Mouse (Mus musculus) CH12.LX (cell line): ENCODE measurements at regions not wholly inside any gene's neighbourhood (a gene's known extent, or its start where the extent isn't known, plus 50 kb on each side); places are given as distances from the start of the nearest gene placed in this dataset.

Experiments used
- DNase-seq: peaks from one replicate; pipeline ENCODE4 v3.0.0-alpha.2; 2013; ENCODE audit errors: extremely low read depth
- H3K27ac ChIP-seq: 2 replicates; pipeline ENCODE4 v1.5.1; 2012; ENCODE audit warnings: low read depth, mild to moderate bottlenecking, control low read depth, moderate library complexity; ENCODE audit not compliant: insufficient read depth
- H3K27me3 ChIP-seq: replicated peaks from 2 replicates; pipeline ENCODE3; 2012; ENCODE audit warnings: inconsistent platforms
- H3K36me3 ChIP-seq, 2 experiments: replicated peaks in 1 of 2; 2 replicates each; pipeline versions ENCODE3 to v1.6.1; 2012; ENCODE audit warnings: inconsistent platforms in 1 of 2, low read length in 1 of 2, mild to moderate bottlenecking in 1 of 2, mixed read lengths in 1 of 2, moderate library complexity in 1 of 2; ENCODE audit not compliant: control insufficient read depth in 1 of 2, insufficient read depth in 1 of 2
- H3K4me1 ChIP-seq, 2 experiments: 2 replicates each; pipeline ENCODE4 v1.6.1; 2012; ENCODE audit warnings: inconsistent platforms in 1 of 2, moderate library complexity in 1 of 2; ENCODE audit not compliant: insufficient read depth in 2 of 2, control insufficient read depth in 1 of 2
- H3K4me2 ChIP-seq: 2 replicates; pipeline ENCODE4 v1.6.1; 2012; ENCODE audit warnings: low read depth, mild to moderate bottlenecking, control low read depth; ENCODE audit not compliant: poor library complexity, insufficient read depth, severe bottlenecking
- H3K4me3 ChIP-seq, 3 experiments: fragments of 150-350 bp in 1 of 3; sonication (generic) in 1 of 3; replicated peaks in 1 of 3; 2 replicates each; pipeline versions ENCODE3 to v1.5.1; 2011 to 2012; ENCODE audit warnings: low read depth in 2 of 3, low read length in 2 of 3, mild to moderate bottlenecking in 2 of 3, moderate library complexity in 2 of 3, control low read depth in 1 of 3, improper control_type of control experiment in 1 of 3, inconsistent platforms in 1 of 3, mixed read lengths in 1 of 3; ENCODE audit not compliant: poor library complexity in 1 of 3
- H3K79me2 ChIP-seq: replicated peaks from 2 replicates; pipeline ENCODE4 v1.6.1; 2012; ENCODE audit warnings: mild to moderate bottlenecking, moderate library complexity; ENCODE audit not compliant: control insufficient read depth, poor library complexity, insufficient read depth, severe bottlenecking; ENCODE audit errors: extremely low read depth
- H3K9ac ChIP-seq: 2 replicates; pipeline ENCODE4 v1.6.1; 2012; ENCODE audit warnings: low read depth, mild to moderate bottlenecking, control low read depth, moderate library complexity; ENCODE audit not compliant: insufficient read depth
- H3K9me3 ChIP-seq: replicated peaks from 2 replicates; pipeline ENCODE3; 2012; ENCODE audit warnings: low read length, inconsistent platforms, mixed read lengths
- BHLHE40 ChIP-seq: IDR thresholded peaks from 2 replicates; pipeline ENCODE4 v1.6.1; 2011; ENCODE audit warnings: mild to moderate bottlenecking, low read depth, low read length, improper control_type of control experiment
- CTCF ChIP-seq, 2 experiments: IDR thresholded peaks in 1 of 2; conservative IDR thresholded peaks in 1 of 2; 2 replicates each; pipeline ENCODE4 v1.5.1; 2011 to 2012; ENCODE audit warnings: low read depth in 2 of 2, low read length in 2 of 2, improper control_type of control experiment in 1 of 2, inconsistent platforms in 1 of 2, mild to moderate bottlenecking in 1 of 2, moderate library complexity in 1 of 2
- E2F4 ChIP-seq: IDR thresholded peaks from 2 replicates; pipeline ENCODE4 v1.6.1; 2011; ENCODE audit warnings: low read depth, low read length, improper control_type of control experiment; ENCODE audit not compliant: insufficient replicate concordance
- EP300 ChIP-seq: IDR thresholded peaks from 2 replicates; pipeline ENCODE4 v1.6.1; 2011; ENCODE audit warnings: low read length, improper control_type of control experiment
- ETS1 ChIP-seq: conservative IDR thresholded peaks from 2 replicates; pipeline ENCODE4 v1.6.1; 2012; ENCODE audit warnings: low read depth, mild to moderate bottlenecking, inconsistent platforms, low read length, improper control_type of control experiment, moderate library complexity
- GABPA ChIP-seq: IDR thresholded peaks from 2 replicates; pipeline ENCODE4 v1.6.1; 2012; ENCODE audit warnings: low read depth, low read length, improper control_type of control experiment, inconsistent platforms; ENCODE audit not compliant: insufficient replicate concordance
- JUN ChIP-seq: IDR thresholded peaks from 2 replicates; pipeline ENCODE4 v1.6.1; 2011; ENCODE audit warnings: low read depth, mild to moderate bottlenecking, low read length, improper control_type of control experiment, moderate library complexity; ENCODE audit not compliant: insufficient read depth
- JUND ChIP-seq: conservative IDR thresholded peaks from 2 replicates; pipeline ENCODE4 v1.6.1; 2011; ENCODE audit warnings: low read depth, low read length, improper control_type of control experiment
- KAT2A ChIP-seq: IDR thresholded peaks from 2 replicates; pipeline ENCODE4 v1.6.1; 2012; ENCODE audit warnings: low read length, improper control_type of control experiment, inconsistent platforms; ENCODE audit not compliant: insufficient replicate concordance
- MAFK ChIP-seq: IDR thresholded peaks from 2 replicates; pipeline ENCODE4 v1.6.1; 2011; ENCODE audit warnings: low read length, improper control_type of control experiment; ENCODE audit not compliant: insufficient replicate concordance
- MAX ChIP-seq: IDR thresholded peaks from 2 replicates; pipeline ENCODE4 v1.6.1; 2011; ENCODE audit warnings: low read length, improper control_type of control experiment
- MAZ ChIP-seq: IDR thresholded peaks from 2 replicates; pipeline ENCODE4 v1.6.1; 2012; ENCODE audit warnings: low read depth, mild to moderate bottlenecking, inconsistent platforms, low read length, improper control_type of control experiment, moderate library complexity
- MEF2A ChIP-seq: IDR thresholded peaks from 2 replicates; pipeline ENCODE4 v1.6.1; 2014; ENCODE audit warnings: low read depth, mild to moderate bottlenecking, inconsistent platforms, low read length, improper control_type of control experiment, borderline replicate concordance
- MXI1 ChIP-seq: IDR thresholded peaks from 2 replicates; pipeline ENCODE4 v1.6.1; 2011; ENCODE audit warnings: mild to moderate bottlenecking, low read depth, low read length, improper control_type of control experiment
- MYC ChIP-seq: IDR thresholded peaks from 2 replicates; pipeline ENCODE4 v1.6.1; 2011; ENCODE audit warnings: low read depth, mild to moderate bottlenecking, improper control_type of control experiment, low read length
- NRF1 ChIP-seq: IDR thresholded peaks from 2 replicates; pipeline ENCODE4 v1.6.1; 2014; ENCODE audit warnings: low read depth, mild to moderate bottlenecking, inconsistent platforms, low read length, improper control_type of control experiment, moderate library complexity
- PAX5 ChIP-seq: IDR thresholded peaks from 2 replicates; pipeline ENCODE4 v1.6.1; 2012; ENCODE audit warnings: low read length, inconsistent platforms, mixed read lengths
- POLR2AphosphoS2 ChIP-seq: IDR thresholded peaks from 2 replicates; pipeline ENCODE4 v1.6.1; 2011; ENCODE audit warnings: low read depth, low read length, improper control_type of control experiment
- SIN3A ChIP-seq: IDR thresholded peaks from 2 replicates; pipeline ENCODE4 v1.6.1; 2012; ENCODE audit warnings: low read length, improper control_type of control experiment, inconsistent platforms
- SMC3 ChIP-seq: IDR thresholded peaks from 2 replicates; pipeline ENCODE4 v1.6.1; 2011; ENCODE audit warnings: low read depth, low read length, improper control_type of control experiment
- TBP ChIP-seq: conservative IDR thresholded peaks from 2 replicates; pipeline ENCODE4 v1.6.1; 2011; ENCODE audit warnings: low read depth, low read length, improper control_type of control experiment
- UBTF ChIP-seq: IDR thresholded peaks from 2 replicates; pipeline ENCODE4 v1.6.1; 2012; ENCODE audit warnings: low read depth, mild to moderate bottlenecking, inconsistent platforms, low read length, improper control_type of control experiment, moderate library complexity
- USF1 ChIP-seq: IDR thresholded peaks from 2 replicates; pipeline ENCODE4 v1.6.1; 2014; ENCODE audit warnings: low read depth, mild to moderate bottlenecking, inconsistent platforms, low read length, improper control_type of control experiment
- USF2 ChIP-seq: conservative IDR thresholded peaks from 2 replicates; pipeline ENCODE4 v1.6.1; 2011; ENCODE audit warnings: low read depth, low read length, improper control_type of control experiment
- ZKSCAN1 ChIP-seq: IDR thresholded peaks from 2 replicates; pipeline ENCODE4 v1.6.1; 2012; ENCODE audit warnings: low read depth, inconsistent platforms, low read length, improper control_type of control experiment, borderline replicate concordance
- dilution Hi-C: fragments of 300-500 bp; cut with MboI; formaldehyde crosslinking; loops from 2 replicates; pipeline ENCODE4 v1.14.3; 2020; ENCODE audit warnings: low sequenced_read_pairs; ENCODE audit not compliant: extremely low pct_unique_long_range_greater_than_20kb, extremely low pct_ligation_motif_present
- in situ Hi-C: fragments of 300-500 bp; cut with MboI; formaldehyde crosslinking; loops from 3 replicates; pipeline ENCODE4 v1.14.3; 2019; ENCODE audit warnings: low sequenced_read_pairs, low pct_ligation_motif_present, low pct_unique_long_range_greater_than_20kb, mixed read lengths

DNA sequence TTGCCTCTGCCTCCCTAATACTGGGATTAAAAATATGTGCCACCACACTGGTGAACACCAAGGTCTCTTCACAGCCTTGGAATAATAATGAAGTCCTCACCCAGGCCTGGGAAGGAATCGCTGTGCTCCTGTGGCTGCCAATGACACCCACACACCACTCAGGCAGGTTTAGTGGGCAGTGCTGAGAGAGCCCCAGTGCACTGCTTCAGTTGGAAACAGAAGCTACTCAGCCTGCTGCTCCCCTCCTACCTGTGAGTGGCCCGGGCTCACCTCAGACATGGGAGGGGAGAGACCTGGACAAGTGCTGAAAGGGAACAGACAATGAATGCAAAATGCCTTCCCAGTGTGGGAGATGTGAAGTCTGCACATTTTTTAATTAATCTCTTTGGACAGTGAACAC is 188.8 kb upstream of the Ppp2r2d start:
- Histone ChIP-seq H3K9me3 (peaks cover 9% of the 10 kb centered on the region), H3K4me2 (no peak overlapping the region), H3K36me3 (no peaks in the 10 kb centered on the region)
- in situ Hi-C loops, result no loop called here
- TF ChIP-seq USF1 (no peak), TBP (no peak), MXI1 (no peak), JUND (no peak), GABPA (no peak), BHLHE40 (no peak), SMC3 (no peak), MYC (no peak), MAZ (no peak), SIN3A (no peak)
- TF ChIP-seq, all 38 proteins: peak for 0
- Histone ChIP-seq H3K4me3 (no peak overlapping the region), H3K79me2 (no peaks in the 10 kb centered on the region), H3K27ac (no peak overlapping the region), H3K4me1 (no peaks in the 10 kb centered on the region), H3K27me3 (peaks cover 84% of the 10 kb centered on the region), H3K9ac (no peak overlapping the region)
- dilution Hi-C loops, result no loop called here
- no peak for DNase-seq

DNA sequence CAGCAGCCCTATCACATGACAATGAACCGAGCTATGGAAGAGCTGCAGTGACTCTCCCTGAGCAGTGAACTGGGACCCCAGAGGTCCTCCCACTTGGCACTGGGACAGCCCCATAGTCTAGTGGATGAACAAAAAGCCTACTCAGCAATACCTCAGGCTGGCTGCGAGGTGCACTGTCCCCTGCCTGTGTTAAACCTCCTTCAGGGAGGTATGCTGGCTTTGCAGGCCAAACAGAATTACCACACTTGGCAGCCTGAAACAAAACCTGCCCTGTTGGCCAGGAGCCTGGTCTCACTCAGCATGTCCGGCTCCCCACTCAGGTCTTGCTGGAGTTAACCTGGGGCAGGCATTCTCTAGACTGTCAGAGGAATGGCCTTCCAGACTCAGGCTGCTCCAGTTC is 189.9 kb upstream of the Ppp2r2d start:
- Histone ChIP-seq H3K9me3 (peaks cover 9% of the 10 kb centered on the region), H3K27ac (no peak overlapping the region), H3K79me2 (no peaks in the 10 kb centered on the region), H3K27me3 (peaks cover 81% of the 10 kb centered on the region), H3K4me2 (no peak overlapping the region), H3K4me3 (no peak overlapping the region), H3K9ac (no peak overlapping the region), H3K4me1 (no peaks in the 10 kb centered on the region), H3K36me3 (no peaks in the 10 kb centered on the region)
- dilution Hi-C loops (no loop called here), in situ Hi-C loops (no loop called here)
- TF ChIP-seq ETS1 (no peak), POLR2AphosphoS2 (no peak), SMC3 (no peak), GABPA (no peak), CTCF (conservative IDR thresholded peaks at IDR 0.05 in 1 of 2, IDR thresholded peaks at IDR 0.05 in 1 of 2; ENCODE audit: low read depth in 2 of 2, low read length in 2 of 2) (no peak)
- no peak for DNase-seq

DNA sequence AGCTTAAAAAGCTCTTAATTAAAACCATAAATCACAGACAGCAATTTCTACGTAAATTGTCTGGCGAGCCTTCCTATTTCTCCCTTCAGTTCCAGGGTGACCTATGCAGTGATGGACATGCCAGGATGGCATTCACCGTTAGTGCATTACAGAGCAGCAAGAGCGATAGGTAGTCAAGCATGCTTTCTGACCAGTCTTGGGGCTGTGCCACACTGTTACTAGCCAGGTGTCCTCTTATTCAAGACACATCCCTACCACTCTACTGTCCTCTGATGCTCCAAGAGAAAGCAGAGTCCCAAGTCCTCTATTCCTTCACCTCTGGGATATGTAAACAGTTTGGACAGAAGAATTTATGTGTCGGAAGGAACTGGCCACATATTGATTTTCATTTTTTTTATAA is 194.9 kb upstream of the Ppp2r2d start:
- H3K9ac ChIP-seq, result no peak overlapping the region
- dilution Hi-C loops, result no loop called here

More for the DNA sequence above, 194.9 kb upstream of the Ppp2r2d start:
- Histone ChIP-seq H3K79me2 (no peaks in the 10 kb centered on the region), H3K9me3 (peaks cover 13% of the 10 kb centered on the region), H3K27me3 (peaks cover 87% of the 10 kb centered on the region), H3K4me2 (no peak overlapping the region), H3K36me3 (no peaks in the 10 kb centered on the region), H3K4me3 (no peak overlapping the region)
- in situ Hi-C loops, result no loop called here
- DNase-seq, result no peak
- TF ChIP-seq MEF2A (no peak), TBP (no peak), MAFK (no peak), SIN3A (no peak), ZKSCAN1 (no peak), SMC3 (no peak), EP300 (no peak), USF2 (no peak), USF1 (no peak), CTCF (conservative IDR thresholded peaks at IDR 0.05 in 1 of 2, IDR thresholded peaks at IDR 0.05 in 1 of 2; ENCODE audit: low read depth in 2 of 2, low read length in 2 of 2) (no peak), E2F4 (no peak), UBTF (no peak), NRF1 (no peak), KAT2A (no peak), JUN (no peak), GABPA (no peak), PAX5 (no peak), MAX (no peak)
- TF ChIP-seq, all 38 proteins: peak for 0
- Histone ChIP-seq H3K27ac (no peak overlapping the region), H3K4me1 (no peaks in the 10 kb centered on the region)
